Mouse (Mus musculus): ENCODE data around the gene Csf1. TPM values are rescaled to one million over a fixed set of nuclear protein-coding genes. Genes with fewer than 3 reads are reported as not detected.
"Not testable (repeated sequence)": the region's sequence is repeated elsewhere in the genome, so short reads cannot be mapped to it uniquely, and the experiment has no call there.

Gene Csf1
- total RNA-seq, 2 experiments from 2014 or later = 17.1 to 18.6 TPM

DNA sequence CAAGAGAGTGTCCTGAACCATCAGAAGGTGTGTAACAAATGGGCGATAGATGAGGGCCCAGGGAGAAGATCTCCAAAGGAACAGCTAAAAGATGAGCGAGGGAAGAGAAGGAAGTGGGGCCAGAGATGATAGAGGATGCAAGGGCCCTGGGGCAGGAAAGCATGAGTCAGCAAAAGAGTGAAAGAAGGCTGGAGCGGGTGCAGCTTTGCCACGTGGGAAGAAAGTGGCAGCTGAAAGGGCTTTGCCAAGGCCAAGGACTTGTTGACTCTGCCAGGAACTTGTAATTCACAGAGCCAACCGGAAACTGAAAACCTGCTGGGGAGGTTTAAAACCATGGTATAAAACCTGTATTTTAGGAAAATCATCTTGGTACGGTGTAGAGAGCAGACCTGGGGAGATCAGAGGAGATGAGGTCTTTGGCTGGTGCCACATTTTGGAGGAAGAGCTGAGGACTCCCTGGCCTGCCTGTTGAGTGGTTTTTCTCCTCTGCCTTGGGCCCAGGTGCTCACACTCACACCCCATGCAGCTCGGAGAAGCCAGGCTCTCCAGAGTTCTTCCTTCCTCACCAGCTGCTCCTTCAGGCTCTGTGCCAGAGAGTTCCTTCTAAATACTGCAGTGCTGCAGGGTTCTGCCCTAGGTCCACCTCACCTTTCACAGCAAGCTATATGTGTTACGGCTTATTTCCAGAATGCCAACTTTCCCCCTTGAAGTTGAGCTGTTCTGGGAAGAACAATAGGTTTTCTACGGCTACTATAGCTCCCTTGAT is 9.3 kb downstream of the Csf1 start:
- no peak for DNase-seq (ENCODE audit: extremely low spot score in 1 of 2, low spot score in 1 of 2)

DNA sequence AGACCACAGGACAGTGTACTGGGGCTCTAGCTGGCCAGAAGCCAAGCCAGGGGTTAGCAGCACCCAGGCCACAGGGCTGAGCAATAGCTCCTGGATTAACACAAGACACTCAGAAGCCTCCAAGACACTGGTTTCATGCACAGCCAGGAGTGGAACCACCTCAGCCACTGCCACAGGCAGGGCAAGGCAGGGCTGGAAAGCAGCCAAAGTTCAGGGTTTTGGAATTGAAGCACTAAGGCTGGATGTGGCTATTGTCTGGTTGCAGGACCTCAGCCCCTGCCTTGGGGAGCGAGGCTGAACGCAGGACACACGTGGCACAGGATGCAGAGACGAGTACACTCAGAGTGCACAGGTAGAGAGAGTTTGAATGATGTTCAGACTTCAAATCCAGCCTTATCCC is 10.8 kb downstream of the Csf1 start:
- DNase-seq (ENCODE audit: extremely low spot score in 1 of 2, low spot score in 1 of 2) = no peak

DNA sequence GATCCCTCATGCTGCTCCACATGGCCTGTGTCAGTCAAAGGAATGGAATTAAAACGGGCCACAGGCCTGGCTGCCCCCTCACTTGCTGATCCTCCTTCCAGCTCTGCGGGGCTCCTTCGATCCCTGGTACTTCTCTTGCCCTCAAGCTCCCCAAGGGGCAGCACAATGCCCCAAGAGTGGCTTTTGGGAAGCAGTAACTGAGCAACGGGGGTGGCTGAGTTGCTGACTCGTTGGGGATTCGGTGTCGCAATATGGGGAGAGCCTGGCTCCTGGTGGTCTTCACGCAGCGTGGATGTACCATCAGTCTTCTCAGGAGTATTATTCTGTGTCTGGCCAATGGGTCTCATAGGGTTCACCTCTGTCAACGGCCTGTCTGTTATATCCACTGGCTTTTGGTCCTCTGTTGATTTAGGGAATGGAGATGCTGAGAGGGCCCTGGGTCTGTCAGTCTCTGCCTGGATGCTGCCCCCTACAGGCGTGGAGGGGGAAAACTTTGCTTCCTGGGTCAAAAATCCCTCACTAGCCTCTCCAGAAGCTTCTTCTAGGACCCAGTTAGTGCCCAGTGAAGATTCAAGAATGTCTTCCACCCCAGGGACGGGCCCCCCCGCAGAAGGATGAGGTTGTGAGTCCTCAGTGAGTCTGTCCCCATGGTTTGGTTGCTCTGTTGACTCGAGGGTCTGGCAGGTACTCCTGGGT is 11.9 kb downstream of the Csf1 start:
- no peak for DNase-seq (ENCODE audit: extremely low spot score in 1 of 2, low spot score in 1 of 2)

DNA sequence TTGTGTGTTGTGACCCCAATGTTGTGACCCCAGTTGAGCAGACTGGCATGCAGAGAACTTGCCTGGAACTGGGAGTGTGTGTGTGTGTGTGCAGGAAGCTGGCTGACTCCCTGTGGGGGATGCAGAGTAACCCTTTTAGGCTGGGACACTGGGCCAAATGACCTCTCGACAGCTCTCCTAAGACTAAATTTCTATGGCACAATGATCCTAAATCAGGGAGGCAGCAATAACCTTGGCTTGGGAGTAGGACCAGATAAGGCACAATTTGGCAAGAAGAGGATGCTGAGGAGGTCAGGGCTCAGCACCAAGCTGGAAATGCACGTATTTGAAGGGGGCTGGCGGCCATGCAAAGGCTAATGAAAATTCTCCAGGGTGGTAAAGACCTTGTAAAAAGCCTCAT is 14.2 kb downstream of the Csf1 start:
- no peak for DNase-seq (ENCODE audit: extremely low spot score in 1 of 2, low spot score in 1 of 2)

DNA sequence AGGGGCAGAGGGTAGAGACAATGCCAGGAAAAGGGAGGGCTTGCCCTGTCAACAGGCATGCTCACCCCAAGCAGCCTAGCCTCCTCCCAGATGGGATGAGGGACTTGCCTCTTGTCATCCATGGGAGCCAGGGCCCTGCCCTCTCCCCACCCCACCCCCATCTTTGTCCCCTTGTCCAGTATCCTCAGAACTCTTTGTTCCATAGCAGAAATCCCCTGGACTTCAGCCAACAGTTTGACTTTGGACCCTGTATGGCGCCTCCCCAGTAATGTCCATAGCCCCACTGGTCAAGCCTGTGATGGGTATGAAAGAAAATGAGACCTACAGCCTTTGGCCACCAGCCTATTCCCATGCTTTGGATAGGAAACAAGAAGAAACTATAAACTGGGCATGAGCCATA is 16.6 kb downstream of the Csf1 start:
- no peak for DNase-seq (ENCODE audit: extremely low spot score in 1 of 2, low spot score in 1 of 2)

DNA sequence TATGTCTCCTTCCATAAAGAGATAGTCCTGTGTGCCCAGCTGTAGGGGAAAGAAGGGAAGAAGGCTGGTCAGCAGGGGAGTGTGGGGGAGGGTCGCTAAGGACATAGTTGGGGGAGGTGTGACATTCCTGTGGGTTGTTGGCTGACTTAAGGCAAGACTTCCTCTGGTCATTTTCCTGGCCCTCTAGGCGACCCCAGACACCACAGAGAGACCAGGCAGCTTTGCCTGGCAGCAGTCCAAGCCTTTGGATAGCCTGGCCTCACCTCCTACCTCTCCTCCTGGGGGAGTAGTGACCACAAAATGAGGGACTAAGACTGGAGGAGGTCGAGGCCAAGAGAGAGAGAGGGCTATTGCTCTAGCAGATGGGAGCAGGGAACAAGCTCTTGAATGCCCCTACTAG is 17.2 kb downstream of the Csf1 start:
- DNase-seq (ENCODE audit: extremely low spot score in 1 of 2, low spot score in 1 of 2) = no peak

DNA sequence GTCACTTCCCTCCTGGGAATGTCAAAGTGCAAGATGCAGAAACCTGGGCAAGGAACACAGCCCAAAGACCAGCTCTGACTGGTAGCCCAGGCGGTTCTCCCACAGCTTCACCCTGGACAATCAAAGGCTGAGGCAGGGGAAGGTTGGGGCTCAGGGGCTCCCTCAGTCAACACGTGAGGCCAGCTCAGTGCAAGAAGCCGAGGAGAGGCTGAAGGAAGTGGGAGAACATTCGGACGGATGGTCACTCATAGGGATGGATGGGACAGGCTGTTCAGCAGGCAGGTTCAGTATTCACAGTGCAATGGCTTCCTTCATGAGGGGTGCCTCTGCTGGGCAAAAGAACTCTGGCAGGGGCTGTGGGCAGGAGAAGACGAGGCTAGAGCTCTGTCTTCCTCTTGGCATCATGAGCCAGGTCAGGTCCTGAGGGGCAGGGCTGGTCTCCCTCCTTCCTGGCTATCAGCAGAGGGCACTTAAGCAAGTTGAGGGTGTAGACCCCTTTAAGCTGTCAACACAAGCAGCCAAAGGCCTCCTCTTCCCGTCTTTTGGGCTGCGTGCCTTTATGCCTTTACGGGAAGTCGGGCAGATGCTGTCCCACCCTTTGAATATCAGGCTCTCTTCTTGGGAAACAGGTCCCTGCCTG is 18.1 kb downstream of the Csf1 start:
- no peak for DNase-seq (ENCODE audit: extremely low spot score in 1 of 2, low spot score in 1 of 2)

DNA sequence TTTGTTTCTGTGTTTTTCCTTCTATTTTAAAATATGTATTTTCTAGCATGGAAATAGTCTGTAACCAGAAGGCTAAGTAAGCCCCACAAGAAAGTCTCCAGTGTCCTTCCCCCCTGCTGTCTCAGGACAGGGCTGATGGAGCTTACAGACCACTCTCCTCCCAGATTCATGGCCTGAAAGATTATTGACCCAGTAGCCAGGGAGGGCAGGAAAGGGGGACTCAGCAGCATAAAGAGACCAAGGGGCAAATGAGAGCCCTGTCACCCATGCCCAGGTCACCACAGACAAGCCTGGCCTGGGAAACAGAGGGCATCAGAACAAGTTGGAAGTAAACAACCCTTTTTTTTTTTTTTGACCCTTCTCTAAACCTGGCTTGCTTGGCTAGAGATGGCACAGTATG is 18.9 kb downstream of the Csf1 start:
- no peak for DNase-seq (ENCODE audit: extremely low spot score in 1 of 2, low spot score in 1 of 2)

DNA sequence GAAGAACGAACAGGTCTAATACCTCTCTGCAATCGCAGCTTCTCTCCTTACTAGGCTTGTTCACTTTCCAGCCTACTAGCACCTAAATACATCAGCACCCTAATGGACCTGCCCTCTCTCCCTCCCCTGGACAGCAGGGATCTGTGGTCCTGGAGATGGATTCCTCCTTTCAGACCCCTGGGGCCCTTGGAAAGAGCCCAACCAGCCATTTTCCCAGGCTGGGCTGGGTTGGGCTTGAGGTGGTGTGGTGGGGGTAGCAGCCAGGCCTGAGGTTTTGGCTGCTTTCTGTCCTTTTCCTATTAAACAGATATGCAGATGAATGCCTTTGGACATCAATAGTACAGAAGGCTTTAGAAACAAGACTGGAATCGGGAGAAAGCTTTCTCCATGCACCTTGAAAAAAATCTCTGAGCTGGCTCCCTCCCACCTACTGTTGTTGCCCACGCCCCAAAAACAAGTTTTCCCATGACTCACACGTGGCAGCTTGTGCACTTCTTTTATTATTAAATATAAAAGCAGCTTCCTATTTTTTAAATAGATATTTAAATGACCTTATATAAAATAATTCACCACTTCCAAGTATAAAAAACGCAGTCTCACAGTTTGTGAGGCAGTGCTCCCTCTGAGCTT is 19.6 kb downstream of the Csf1 start:
- peak in 1 of 2 experiments; percentile 29 for DNase-seq (ENCODE audit: extremely low spot score in 1 of 2, low spot score in 1 of 2)

DNA sequence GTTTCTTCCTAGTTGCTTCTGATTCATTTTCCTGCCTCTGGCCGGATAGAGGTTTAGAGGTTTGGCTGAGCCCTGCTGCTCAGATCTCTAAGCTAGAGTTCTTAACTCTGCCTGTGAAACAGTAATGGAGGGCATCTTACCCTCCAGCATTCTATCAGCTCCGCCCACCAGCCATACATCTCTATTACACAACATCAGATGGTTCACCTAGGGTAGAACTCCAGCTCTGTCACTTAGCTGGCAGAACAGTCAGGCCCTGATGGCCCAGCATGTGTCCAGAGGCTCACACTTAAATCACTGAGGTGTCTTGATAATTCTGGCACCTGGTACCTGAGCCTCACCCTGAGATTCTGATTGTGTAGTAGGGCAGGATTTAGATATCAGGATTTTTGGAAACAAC is 20.3 kb downstream of the Csf1 start:
- no peak for DNase-seq (ENCODE audit: extremely low spot score in 1 of 2, low spot score in 1 of 2)

DNA sequence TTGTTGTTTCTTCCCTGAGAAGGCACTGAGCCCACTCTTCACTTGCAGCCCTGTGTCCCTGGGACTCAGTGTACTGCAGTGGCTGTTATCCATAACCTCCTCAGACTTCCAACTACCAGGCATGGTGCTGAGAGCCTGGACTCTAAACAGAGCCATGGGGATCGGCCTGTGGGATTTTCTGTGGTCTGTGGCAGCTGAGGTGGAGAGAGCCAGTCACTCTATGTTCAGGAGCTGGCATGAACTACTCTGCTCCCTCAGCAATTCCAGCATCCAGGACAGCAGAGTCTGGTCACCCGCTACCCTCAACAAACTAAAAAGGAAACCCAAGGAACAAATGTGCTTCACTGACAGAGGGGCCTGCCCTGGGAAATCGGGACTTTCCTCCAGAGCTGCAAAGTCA is 20.8 kb downstream of the Csf1 start:
- no peak for DNase-seq (ENCODE audit: extremely low spot score in 1 of 2, low spot score in 1 of 2)

DNA sequence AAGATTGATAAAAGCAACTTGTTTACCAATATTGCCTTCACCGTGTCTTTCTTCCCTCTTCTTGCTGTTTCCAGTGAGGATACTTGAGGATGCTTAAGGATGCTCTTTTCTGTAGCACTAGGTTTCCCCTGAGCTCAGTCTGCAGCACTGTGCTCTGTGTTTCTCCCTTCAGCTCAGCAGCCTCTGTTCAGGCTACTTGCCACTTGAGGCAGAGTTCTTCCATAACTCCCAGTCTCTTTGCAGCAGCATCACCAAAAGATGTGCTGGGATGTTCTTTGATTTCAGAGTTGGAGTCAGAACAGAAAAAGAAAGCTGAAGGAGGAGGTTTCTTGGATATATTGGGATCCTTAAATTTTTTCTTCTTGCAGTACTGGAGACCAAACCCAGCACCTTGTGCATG is 21.6 kb downstream of the Csf1 start:
- DNase-seq (ENCODE audit: extremely low spot score in 1 of 2, low spot score in 1 of 2) = no peak

DNA sequence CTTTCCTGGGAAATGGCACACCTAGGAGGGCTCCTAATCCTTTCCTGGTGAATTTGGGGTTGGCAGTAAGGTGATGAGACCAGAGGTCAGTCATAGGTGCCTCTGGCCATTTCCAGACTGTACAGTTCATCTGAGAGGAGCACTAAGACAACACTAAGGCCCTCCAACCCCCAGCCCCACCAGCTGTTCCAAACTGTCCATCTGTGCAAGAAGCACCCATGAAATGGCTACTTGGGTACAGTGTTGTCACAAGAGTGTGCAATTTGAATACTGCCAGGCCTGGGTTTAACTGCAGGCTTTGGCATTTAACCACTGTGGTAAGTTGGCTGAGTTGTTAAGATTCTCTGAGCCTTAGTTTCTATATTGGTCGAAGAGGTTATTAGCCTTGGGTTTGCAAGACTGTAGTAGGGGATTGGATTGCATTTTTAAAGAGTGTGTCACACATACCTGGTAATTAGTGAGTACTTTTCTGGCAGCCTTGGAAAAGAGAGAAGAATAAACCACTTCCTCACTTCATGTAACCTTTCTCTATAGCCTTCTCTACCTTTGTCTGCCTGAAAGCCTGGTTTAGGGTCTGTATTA is 22.6 kb downstream of the Csf1 start:
- no peak for DNase-seq (ENCODE audit: extremely low spot score in 1 of 2, low spot score in 1 of 2)

DNA sequence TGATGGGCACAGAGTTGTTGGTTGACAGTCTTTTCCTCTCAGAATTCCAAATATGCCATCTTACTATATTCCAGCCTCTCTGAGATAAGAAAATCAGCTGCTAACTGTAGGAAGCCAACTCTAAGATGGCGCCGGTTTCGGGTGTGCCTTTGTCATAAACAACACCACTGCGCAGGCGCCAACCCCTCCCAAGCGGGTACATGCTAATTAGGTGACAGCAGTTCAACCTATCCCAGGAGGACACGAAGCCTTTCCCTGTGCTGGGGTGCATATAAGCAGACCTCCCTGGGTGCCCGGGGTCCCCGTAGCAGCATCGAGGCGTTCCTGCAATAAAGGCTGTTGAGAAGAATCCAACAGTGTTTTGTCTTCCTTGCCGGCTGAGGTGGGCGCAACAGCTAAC is 24.6 kb downstream of the Csf1 start:
- DNase-seq (ENCODE audit: extremely low spot score in 1 of 2, low spot score in 1 of 2) = not testable (repeated sequence)

DNA sequence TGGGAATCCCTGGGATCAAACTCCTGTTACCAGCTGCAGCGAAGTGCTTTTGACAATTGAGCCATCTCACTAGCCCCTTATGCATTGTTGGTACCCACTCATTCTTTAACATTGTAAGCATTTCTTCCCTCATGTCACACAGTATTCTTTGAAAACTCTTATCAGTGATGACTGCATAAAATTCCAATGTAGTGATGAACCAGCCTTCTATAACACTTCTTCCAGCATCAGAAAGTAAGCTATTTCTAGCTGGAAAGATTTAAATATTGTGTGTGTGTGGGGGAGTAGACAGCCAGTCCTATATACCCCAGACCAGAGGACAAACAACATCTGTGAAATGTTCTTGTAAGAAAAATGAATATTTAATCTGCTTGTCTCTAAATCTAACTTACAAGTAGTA is 26.9 kb downstream of the Csf1 start:
- no peak for DNase-seq (ENCODE audit: extremely low spot score in 1 of 2, low spot score in 1 of 2)

DNA sequence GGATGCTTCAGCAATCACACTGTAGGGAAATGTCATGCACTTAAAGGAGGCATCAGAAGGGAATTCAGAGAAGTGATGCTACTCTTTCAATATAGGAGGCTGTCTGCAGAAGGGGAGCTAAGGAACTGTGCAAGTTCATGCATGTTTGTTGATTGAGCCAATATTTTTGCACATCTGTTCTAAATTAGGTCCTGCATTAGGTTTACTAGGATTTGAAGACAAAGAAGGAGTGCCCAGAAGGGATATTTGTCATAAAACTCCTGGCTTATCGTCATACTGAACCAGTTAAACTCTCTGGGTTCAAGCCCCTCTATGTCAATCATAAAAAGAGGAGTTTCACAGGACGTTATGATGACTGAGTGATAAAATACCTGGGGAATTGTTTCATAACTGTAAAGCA is 30.0 kb downstream of the Csf1 start:
- DNase-seq (ENCODE audit: extremely low spot score in 1 of 2, low spot score in 1 of 2) = no peak

DNA sequence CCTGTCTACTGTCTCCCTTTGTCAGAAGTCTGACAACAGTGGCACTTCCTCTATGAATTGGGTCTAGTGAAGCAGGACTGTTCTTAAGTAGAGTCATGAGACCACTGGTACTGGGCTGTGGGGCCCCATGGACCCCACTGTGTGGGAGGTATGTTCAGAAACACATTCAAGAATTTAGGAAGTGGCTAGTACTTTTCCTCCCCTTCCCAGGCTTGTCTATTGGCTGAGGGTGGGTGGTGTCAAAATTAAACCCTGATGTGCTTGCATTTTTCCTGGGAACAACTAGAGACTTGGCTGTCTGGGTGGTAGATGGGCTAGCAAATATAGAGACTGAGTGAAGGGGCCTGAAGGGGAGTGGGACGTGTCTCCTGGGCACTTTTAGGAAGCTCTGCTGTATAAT is 31.8 kb downstream of the Csf1 start:
- DNase-seq (ENCODE audit: extremely low spot score in 1 of 2, low spot score in 1 of 2) = no peak

DNA sequence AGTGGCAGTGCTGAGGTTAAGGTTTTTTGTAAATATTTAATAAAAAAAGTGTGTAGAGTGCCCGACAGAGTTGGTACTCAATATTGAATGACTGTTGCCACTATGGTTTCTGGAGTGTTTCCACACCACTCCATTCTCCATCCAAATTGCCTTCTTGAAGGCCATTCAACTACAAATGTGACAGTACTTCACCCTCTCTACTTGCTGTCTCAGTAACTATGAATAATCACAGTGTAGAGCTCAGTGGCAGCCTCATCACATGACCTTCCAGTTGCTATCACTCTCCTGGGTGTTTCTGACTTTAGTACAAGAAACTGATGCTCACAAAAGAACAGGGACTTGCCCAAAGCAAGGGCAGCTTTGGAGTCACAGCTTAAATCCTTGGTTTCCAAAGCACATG is 44.3 kb downstream of the Csf1 start:
- DNase-seq (ENCODE audit: extremely low spot score in 1 of 2, low spot score in 1 of 2) = no peak

DNA sequence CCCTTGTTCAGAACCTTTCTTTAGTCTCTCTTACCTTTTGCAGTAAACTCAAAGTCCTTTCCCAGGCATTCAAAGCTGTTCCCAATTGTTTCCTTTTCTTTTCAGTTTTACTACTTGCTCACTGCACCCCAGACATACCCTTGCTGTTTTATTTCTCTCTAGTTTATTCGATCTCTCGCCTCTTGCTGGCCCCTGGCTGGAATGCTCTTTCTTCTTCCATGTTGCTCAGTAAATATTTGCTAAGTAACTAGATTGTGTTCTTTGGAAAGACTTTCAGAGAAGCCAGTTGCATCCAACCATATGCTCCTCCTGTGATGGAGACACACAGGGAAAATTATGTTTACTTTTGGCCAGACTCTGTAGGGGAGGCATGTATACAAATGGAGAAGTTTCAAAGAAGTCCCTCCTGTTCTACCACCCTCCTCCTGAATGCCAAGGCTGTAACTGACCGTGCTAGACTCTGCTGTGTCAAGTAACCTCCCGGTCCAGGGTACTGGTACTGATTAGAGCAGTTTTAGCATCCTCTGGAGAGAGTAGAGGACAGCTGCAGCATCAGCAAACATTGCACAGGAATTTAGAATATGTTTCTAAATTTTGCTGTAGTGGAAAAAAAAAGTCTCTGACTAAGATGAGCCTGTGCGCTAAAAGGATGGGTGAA is 45.9 kb downstream of the Csf1 start:
- no peak for DNase-seq (ENCODE audit: extremely low spot score in 1 of 2, low spot score in 1 of 2)

DNA sequence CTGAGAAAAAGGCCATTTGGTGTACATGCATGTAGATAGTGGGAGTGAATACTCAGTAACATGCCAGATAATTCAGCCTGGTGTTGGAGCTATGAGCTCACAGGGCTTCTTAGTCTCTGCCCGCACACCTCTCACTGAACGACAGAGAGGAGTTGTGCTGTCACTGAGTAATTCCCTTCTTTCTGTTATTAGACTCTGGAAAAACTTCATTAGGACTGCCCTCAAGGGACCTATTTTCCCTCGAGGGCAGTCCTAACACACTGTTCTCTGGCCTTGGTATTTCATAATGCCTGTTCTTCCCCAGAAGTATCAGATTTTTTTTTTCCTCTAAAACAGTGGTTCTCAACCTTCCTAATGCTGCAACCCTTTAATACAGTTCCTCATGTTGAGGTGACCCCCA is 48.2 kb downstream of the Csf1 start:
- DNase-seq (ENCODE audit: extremely low spot score in 1 of 2, low spot score in 1 of 2) = no peak

Measured in layer of hippocampus, postnatal 25 days (tissue).